Mouse (Mus musculus): ENCODE results near the gene Pdk1. TPM values are rescaled to one million over a fixed set of nuclear protein-coding genes. Genes with fewer than 3 reads are reported as not detected.
"Not testable (repeated sequence)": the region's sequence is repeated elsewhere in the genome, so short reads cannot be mapped to it uniquely, and the experiment has no call there.

Gene Pdk1
- polyA plus RNA-seq, 1 experiment from 2014 or later = 50.4 TPM

DNA sequence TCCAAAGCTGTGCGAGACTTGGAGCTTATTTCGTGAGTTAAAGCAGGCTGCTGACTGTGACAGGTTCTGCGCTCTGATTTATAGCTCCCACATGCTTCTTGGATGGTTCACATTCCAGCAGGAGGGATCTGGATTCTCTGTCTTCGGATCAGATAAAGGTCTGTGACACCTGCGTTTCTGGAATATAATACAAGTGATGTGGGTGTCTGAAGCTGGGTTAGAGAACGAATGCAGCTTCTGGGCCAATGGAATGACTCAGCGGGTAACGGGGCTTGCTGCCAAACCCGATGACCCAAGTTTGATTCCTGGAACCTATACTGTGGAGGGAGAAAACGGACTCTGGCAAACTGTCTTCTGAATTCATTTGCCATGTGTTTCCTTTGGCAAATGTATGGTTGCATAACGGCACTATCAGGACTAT, 46.2 kb downstream of the Pdk1 start:
- 89% methylated on average over 11 of the region's 11 CpGs for WGBS
- Histone ChIP-seq H3K9me3 (no peaks in the 10 kb centered on the region), H3K27me3 (ENCODE audit: poor library complexity, severe bottlenecking) (no peaks in the 10 kb centered on the region), H3K4me1 (no peaks in the 10 kb centered on the region), H3K27ac (no peak overlapping the region), H3K36me3 (replicated peaks) (no peaks in the 10 kb centered on the region), H3K4me3 (no peak overlapping the region)
- no peak for DNase-seq (ENCODE audit: extremely low spot score, low spot score)

DNA sequence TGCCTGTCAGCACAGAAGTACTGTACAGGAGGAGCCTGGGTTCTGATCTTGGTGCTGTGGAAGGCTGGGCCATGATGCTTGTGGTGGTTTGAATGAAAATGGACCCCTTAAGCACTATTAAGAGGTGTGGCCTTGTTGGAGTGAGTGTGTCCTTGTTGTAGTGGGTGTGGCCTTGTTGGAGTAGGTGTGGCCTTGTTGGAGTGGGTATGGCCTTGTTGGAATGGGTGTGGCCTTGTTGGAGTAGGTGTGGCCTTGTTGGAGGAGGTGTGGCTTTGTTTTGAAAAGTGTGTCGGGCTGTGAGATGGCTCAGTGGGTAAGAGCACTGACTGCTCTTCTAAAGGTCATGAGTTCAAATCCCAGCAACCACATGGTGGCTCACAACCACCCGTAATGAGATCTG, 51.9 kb downstream of the Pdk1 start:
- not testable (repeated sequence) for H3K27ac ChIP-seq; H3K27me3 ChIP-seq (ENCODE audit: poor library complexity, severe bottlenecking); H3K36me3 ChIP-seq (replicated peaks); H3K4me3 ChIP-seq; DNase-seq (ENCODE audit: extremely low spot score, low spot score); H3K4me1 ChIP-seq; H3K9me3 ChIP-seq
- 95% methylated on average over 2 of the region's 2 CpGs for WGBS

DNA sequence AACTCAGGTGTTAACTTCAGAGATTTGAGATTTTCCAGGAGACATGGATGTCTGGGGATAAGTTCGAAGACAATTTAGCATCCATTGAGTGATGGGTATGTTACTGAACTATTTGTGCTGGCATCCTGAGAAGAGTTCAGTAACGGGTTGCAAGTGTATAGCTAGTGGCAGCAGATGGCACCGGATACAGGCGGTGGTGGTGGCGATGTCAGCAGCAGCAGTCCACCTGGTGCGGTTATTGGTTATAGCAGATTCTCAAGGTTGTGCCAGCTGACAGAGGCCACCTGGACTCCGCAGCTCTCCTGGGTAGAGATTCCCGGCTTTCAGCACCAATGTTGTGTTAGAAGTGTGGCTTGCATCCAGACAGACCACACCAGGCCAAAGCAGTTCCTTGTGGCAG, 61.0 kb downstream of the Pdk1 start:
- H3K27ac ChIP-seq = no peak overlapping the region
- no peaks in the 10 kb centered on the region for H3K27me3 ChIP-seq (ENCODE audit: poor library complexity, severe bottlenecking)
- H3K36me3 ChIP-seq (replicated peaks) = no peaks in the 10 kb centered on the region
- no peak for DNase-seq (ENCODE audit: extremely low spot score, low spot score)
- no peaks in the 10 kb centered on the region for H3K9me3 ChIP-seq
- H3K4me3 ChIP-seq = no peak overlapping the region
- 95% methylated on average over 8 of the region's 8 CpGs for WGBS
- peaks cover 10% of the 10 kb centered on the region for H3K4me1 ChIP-seq

DNA sequence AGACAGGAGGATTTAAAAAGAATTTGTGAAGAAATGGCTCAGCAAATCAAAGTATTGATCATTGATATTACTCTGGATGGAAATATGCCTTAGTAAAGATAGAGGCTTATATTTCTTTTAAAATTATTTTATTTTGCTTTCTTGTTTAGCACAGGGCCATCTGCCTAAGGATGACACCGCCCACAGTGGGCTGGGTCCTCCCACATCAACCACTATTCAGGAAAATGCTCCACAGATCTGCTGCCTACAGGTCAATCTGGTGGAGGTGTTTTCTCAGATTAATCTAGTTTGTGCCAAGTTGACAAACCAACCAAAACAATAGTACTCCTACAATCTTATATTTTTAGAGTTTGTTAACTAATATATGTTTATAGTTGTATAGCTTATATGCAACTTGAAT, 63.7 kb downstream of the Pdk1 start:
- H3K4me1 ChIP-seq = peaks cover 10% of the 10 kb centered on the region
- H3K4me3 ChIP-seq = no peak overlapping the region
- whole genome bisulfite sequencing = 88% methylated on average over 1 of the region's 1 CpGs
- no peaks in the 10 kb centered on the region for H3K27me3 ChIP-seq (ENCODE audit: poor library complexity, severe bottlenecking)
- no peaks in the 10 kb centered on the region for H3K36me3 ChIP-seq (replicated peaks)
- H3K27ac ChIP-seq = no peak overlapping the region
- H3K9me3 ChIP-seq = no peaks in the 10 kb centered on the region; the same call in 1 of the 2 replicates
- DNase-seq (ENCODE audit: extremely low spot score, low spot score) = no peak

DNA sequence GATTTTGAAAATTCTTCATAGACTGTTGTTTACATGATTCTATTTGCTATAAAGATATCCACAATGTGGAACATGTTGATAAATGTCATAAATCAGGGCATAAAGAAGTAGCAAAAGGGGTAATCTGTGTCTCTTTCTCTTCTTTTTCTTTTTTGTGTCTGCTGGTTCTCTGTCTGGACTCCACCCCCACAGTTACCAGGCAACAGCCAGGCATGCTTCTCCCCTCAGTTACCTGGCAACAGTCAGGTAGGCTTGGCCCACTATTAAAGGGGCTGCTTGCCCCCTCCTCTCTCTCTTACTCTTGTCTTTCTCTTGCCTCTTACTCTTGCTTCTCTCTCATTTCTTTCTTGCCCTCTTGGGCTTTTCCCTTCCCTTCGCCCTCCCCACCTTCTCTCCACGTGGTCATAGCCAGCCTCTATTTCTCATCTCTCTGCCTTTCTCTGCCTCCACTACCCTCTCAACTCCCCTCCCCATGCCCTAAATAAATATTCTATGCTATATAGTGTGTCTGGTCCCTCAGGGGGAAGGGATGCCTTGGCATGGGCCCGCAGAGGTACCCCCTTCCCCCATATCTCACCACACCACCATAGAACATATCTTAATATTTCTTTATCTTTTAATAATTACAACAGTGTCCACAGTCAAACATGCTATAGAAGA, 64.8 kb downstream of the Pdk1 start:
- Histone ChIP-seq H3K9me3 (no peaks in the 10 kb centered on the region; the same call in 1 of the 2 replicates), H3K36me3 (replicated peaks) (no peaks in the 10 kb centered on the region), H3K4me3 (no peak overlapping the region), H3K27ac (no peak overlapping the region), H3K4me1 (peaks cover 10% of the 10 kb centered on the region), H3K27me3 (ENCODE audit: poor library complexity, severe bottlenecking) (no peaks in the 10 kb centered on the region)
- no peak for DNase-seq (ENCODE audit: extremely low spot score, low spot score)
- 74% methylated on average over 3 of the region's 3 CpGs for WGBS

DNA sequence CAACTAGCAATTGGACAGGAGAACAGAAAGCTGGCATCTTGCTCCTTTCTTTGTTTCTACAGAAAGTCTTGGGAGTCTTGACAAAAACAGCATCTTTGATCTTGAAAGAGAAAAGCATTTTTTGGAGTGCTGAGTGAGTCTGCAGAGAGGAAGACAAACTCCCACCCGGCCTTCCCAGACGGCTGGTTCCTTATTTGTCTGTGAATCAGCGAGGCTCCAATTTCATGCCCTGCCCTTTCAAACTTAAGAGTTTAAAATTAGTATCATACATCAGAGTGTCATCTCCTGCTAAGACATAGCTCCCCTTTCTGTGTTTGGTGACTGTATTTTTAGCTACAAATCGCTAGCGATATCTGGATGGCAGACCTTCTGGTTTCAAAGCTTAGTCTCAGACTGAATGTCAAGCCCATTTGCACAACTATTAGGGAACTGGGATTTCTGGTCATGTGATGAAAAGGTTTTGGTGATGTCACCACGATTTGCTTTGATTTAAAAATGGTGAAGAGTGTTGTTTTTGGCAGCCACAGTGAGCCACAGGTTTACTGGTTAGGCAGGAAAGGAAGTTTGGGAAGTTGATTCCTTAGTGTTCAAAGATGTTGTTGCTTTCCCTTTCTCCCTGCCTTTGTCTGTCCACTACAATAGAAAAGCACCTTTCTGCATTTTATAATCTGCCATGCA, 65.8 kb downstream of the Pdk1 start:
- no peaks in the 10 kb centered on the region for H3K36me3 ChIP-seq (replicated peaks)
- H3K4me1 ChIP-seq = peaks cover 10% of the 10 kb centered on the region
- DNase-seq (ENCODE audit: extremely low spot score, low spot score) = no peak
- H3K27me3 ChIP-seq (ENCODE audit: poor library complexity, severe bottlenecking) = no peaks in the 10 kb centered on the region
- no peak overlapping the region for H3K4me3 ChIP-seq
- H3K27ac ChIP-seq = no peak overlapping the region
- no peaks in the 10 kb centered on the region; the same call in 1 of the 2 replicates for H3K9me3 ChIP-seq
- WGBS = 76% methylated on average over 6 of the region's 6 CpGs

DNA sequence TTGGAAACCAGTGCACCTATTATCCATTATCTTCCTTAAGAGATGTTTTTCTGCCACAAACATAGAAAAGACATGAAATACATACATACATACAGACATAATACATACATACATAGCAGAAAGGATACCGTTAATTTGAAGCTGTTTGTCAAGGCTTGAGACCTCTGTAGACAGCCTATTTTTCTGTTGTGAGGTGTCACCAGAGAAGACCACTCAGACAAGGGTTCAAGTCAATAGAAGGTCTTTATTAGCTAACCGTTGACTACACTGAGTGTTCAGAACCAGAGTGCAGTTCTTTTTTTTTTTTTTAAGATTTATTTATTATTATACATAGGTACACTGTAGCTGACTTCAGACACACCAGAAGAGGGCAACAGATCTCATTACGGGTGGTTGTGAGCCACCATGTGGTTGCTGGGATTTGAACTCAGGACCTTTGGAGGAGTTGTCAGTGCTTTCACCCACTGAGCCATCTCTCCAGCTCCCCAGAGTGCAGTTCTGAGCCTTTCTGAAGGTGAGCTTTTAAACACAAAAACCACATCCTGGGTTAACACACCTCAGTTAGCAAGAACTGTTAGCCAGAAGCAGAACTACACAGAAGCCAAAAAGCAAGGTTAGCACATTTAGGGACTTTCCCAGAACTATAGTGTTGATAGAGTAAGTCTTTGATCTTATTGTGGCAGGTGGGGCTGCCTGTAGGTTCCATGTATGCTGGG, 68.1 kb downstream of the Pdk1 start:
- Histone ChIP-seq H3K9me3 (no peaks in the 10 kb centered on the region; the same call in 1 of the 2 replicates), H3K27me3 (ENCODE audit: poor library complexity, severe bottlenecking) (no peaks in the 10 kb centered on the region), H3K27ac (no peak overlapping the region), H3K36me3 (replicated peaks) (no peaks in the 10 kb centered on the region), H3K4me1 (peaks cover 10% of the 10 kb centered on the region), H3K4me3 (no peak overlapping the region)
- 93% methylated on average over 3 of the region's 3 CpGs for WGBS
- DNase-seq (ENCODE audit: extremely low spot score, low spot score) = no peak

DNA sequence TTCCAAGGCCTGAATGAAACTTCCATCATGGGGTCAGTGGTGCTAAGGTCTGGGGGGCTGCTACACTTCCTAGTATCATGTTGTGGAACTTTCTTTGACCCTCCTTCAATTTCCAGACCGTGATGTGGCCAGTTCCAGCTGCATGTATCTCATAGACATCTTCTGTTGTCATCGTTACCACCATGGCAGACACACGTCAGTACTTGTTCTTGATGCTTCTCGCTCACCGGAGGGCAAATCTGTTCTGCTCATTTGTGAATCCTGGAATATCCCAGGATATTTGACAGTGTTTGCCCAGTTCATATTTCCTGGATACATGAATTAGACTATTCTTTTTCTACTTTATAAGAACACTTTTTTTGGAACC, 68.7 kb downstream of the Pdk1 start:
- no peaks in the 10 kb centered on the region for H3K27me3 ChIP-seq (ENCODE audit: poor library complexity, severe bottlenecking)
- WGBS = 95% methylated on average over 5 of the region's 5 CpGs

DNA sequence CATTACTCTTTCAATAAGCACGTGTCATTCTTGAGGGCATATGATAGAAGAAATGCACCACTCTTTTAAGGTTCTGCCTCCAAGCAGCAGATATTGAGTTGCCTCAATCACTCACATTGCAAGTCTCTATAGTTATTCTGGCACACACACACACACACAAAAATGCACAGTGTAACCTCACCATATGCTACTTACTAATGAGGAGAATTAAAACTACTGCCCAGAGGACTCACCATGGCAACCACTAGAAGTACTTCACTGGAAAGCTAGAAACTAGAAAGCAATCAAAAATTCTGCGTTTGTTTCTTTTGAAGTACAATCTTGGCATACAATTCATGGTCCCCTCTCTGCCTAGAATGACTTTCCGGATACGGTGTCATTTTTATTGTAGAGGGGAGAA, 78.2 kb downstream of the Pdk1 start:
- Histone ChIP-seq H3K36me3 (replicated peaks) (no peaks in the 10 kb centered on the region), H3K27me3 (ENCODE audit: poor library complexity, severe bottlenecking) (no peaks in the 10 kb centered on the region), H3K9me3 (peaks cover 6% of the 10 kb centered on the region; the same call in 1 of the 2 replicates), H3K4me3 (no peak overlapping the region), H3K27ac (no peak overlapping the region), H3K4me1 (no peaks in the 10 kb centered on the region)
- no peak for DNase-seq (ENCODE audit: extremely low spot score, low spot score)
- WGBS = 90% methylated on average over 4 of the region's 4 CpGs

More for the DNA sequence above, 68.7 kb downstream of the Pdk1 start:
- H3K27ac ChIP-seq = no peak overlapping the region
- no peaks in the 10 kb centered on the region; the same call in 1 of the 2 replicates for H3K9me3 ChIP-seq
- peaks cover 10% of the 10 kb centered on the region for H3K4me1 ChIP-seq
- no peak for DNase-seq (ENCODE audit: extremely low spot score, low spot score)
- H3K36me3 ChIP-seq (replicated peaks) = no peaks in the 10 kb centered on the region
- H3K4me3 ChIP-seq = no peak overlapping the region

Other genes with a start within 250 kb of the Pdk1 start
- gene Itga6, start 127.6 kb upstream of the Pdk1 start, polyA plus RNA-seq (2016; fragmentation: Nextera tagmentation; extraction: Ambion mirVana) = 45.7 and 47.9 TPM in 2 replicates
- 2.1 and 2.7 TPM in 2 replicates for gene Rapgef4, start 108.0 kb downstream of the Pdk1 start, polyA plus RNA-seq (2016; fragmentation: Nextera tagmentation; extraction: Ambion mirVana)

All from forebrain, embryonic 10.5 days (tissue).